Mouse (Mus musculus) lung, postnatal 0 days (tissue): ENCODE results near the gene Tmprss9. TPM values are rescaled to one million over a fixed set of nuclear protein-coding genes. Genes with fewer than 3 reads are reported as not detected.
A peak's percentile ranks its signal among the peaks of the same experiment; 100 is the strongest.

Experiments used
- ATAC-seq: fragments of 200-750 bp; cut with Nextera tagmentation; 2 replicates; pipeline ENCODE4 v1.8.0; 2017; ENCODE audit warnings: moderate library complexity
- DNase-seq: peaks from one replicate; pipeline ENCODE4 v3.0.0-alpha.2; 2016; ENCODE audit warnings: low spot score
- H3K27ac ChIP-seq: fragments of 300-500 bp; sonication (generic); 2 replicates; pipeline ENCODE4 v1.5.1; 2014; ENCODE audit warnings: antibody characterized with exemption, mild to moderate bottlenecking, low read length, mixed read lengths
- H3K27me3 ChIP-seq: fragments of 300-500 bp; sonication (generic); replicated peaks from 2 replicates; pipeline ENCODE4 v1.6.1; 2014; ENCODE audit warnings: low read length, mixed read lengths; ENCODE audit not compliant: insufficient read depth
- H3K36me3 ChIP-seq: fragments of 300-500 bp; sonication (generic); 2 replicates; pipeline ENCODE4 v1.6.1; 2014; ENCODE audit warnings: low read length, mixed read lengths; ENCODE audit not compliant: insufficient read depth
- H3K4me1 ChIP-seq: fragments of 300-500 bp; sonication (generic); 2 replicates; pipeline ENCODE4 v1.6.1; 2014; ENCODE audit warnings: antibody characterized with exemption, low read depth, low read length, mixed read lengths; ENCODE audit not compliant: insufficient read depth
- H3K4me2 ChIP-seq: fragments of 300-500 bp; sonication (generic); replicated peaks from 2 replicates; pipeline ENCODE4 v1.6.1; 2014; ENCODE audit warnings: low read depth, mild to moderate bottlenecking, low read length, moderate library complexity, mixed read lengths
- H3K4me3 ChIP-seq: fragments of 300-500 bp; sonication (generic); 2 replicates; pipeline ENCODE4 v1.5.1; 2014; ENCODE audit warnings: low read depth, low read length
- H3K9ac ChIP-seq: fragments of 300-500 bp; sonication (generic); replicated peaks from 2 replicates; pipeline ENCODE4 v1.6.1; 2014; ENCODE audit warnings: low read depth, mild to moderate bottlenecking
- H3K9me3 ChIP-seq: fragments of 300-500 bp; sonication (generic); 2 replicates; pipeline ENCODE4 v1.6.1; 2016; ENCODE audit warnings: low read length, mixed read lengths
- CTCF ChIP-seq: IDR thresholded peaks from 2 replicates; pipeline ENCODE4 v1.5.1; 2016; ENCODE audit warnings: antibody characterized with exemption, mild to moderate bottlenecking
- EP300 ChIP-seq: IDR thresholded peaks from 2 replicates; pipeline ENCODE4 v1.6.1; 2016; ENCODE audit warnings: antibody characterized with exemption, mild to moderate bottlenecking, control low read depth
- WGBS: fragments of 180-500 bp; shearing (Covaris S2); extraction: QIAGEN DNeasy Blood & Tissue Kit; methylation state at CpG from one replicate; pipeline ENCODE4 v1.1.7; 2014; 5-methylcytosine and 5-hydroxymethylcytosine counted together
- polyA plus RNA-seq: library from polyadenylated mRNA; unstranded; fragments of >200 nt; fragmentation: Nextera tagmentation; extraction: Ambion mirVana; gene quantifications from 2 replicates; pipeline ENCODE4 v1.2.1, GENCODE M21; 2015

Gene Tmprss9
- polyA plus RNA-seq, 1 experiment from 2014 or later: not detected

GRCm38 (mm10) chr10:80845732-80846131 lies 25.9 kb upstream of the Tmprss9 start:
- ATAC-seq: no peak
- H3K27ac ChIP-seq: no peak overlapping the region
- H3K9ac ChIP-seq: no peak overlapping the region
- WGBS: 62% methylated on average over 12 of the region's 12 CpGs
- H3K27me3 ChIP-seq: peaks cover 18% of the 10 kb centered on the region
- no peak overlapping the region for H3K4me2 ChIP-seq
- no peaks in the 10 kb centered on the region for H3K9me3 ChIP-seq
- H3K36me3 ChIP-seq: no peaks in the 10 kb centered on the region
- no peak overlapping the region for H3K4me3 ChIP-seq
- no peak for DNase-seq
- H3K4me1 ChIP-seq: no peaks in the 10 kb centered on the region
- TF ChIP-seq CTCF: no peak
- no peak for TF ChIP-seq EP300

- peaks cover 9% of the 10 kb centered on the region for H3K27me3 ChIP-seq
- no peak overlapping the region for H3K4me2 ChIP-seq
- no peaks in the 10 kb centered on the region for H3K9me3 ChIP-seq
- no peak overlapping the region for H3K27ac ChIP-seq
- H3K9ac ChIP-seq: no peak overlapping the region
- TF ChIP-seq CTCF (no peak), EP300 (no peak)
- ATAC-seq (peak; percentile 88), DNase-seq (peak; percentile 75)
- H3K4me3 ChIP-seq: no peak overlapping the region
- no peaks in the 10 kb centered on the region for H3K36me3 ChIP-seq
- WGBS: 13% methylated on average over 10 of the region's 10 CpGs
- no peaks in the 10 kb centered on the region for H3K4me1 ChIP-seq
These were observed 23.1 kb upstream of the Tmprss9 start for GRCm38 (mm10) chr10:80848571-80848970.

- peak within 1 kb of the TSS; percentile 81 for H3K4me3 ChIP-seq
- no peak within 1 kb of the TSS for H3K27ac ChIP-seq
- H3K9me3 ChIP-seq: no peaks in the 10 kb centered on the region
- under 1% methylated on average over 77 of the region's 81 CpGs for WGBS
- peaks cover 5% of the 10 kb centered on the region; the same call in 1 of the 2 replicates for H3K4me1 ChIP-seq
- peak within 1 kb of the TSS; percentile 100 for H3K4me2 ChIP-seq
- ATAC-seq (peak; percentile 91), DNase-seq (peak; percentile 96)
- H3K9ac ChIP-seq: peak within 1 kb of the TSS; percentile 50
- no peaks in the 10 kb centered on the region for H3K36me3 ChIP-seq
- TF ChIP-seq EP300 (no peak), CTCF (no peak)
- H3K27me3 ChIP-seq: no peaks in the 10 kb centered on the region
These were observed 16.5 kb upstream of the Tmprss9 start, which contains the start of the genes Lsm7 and Sppl2b for GRCm38 (mm10) chr10:80854913-80855748. Gene Lsm7, minus strand, starts transcription at chr10:80855209. Gene Sppl2b, plus strand, starts transcription at chr10:80855275.

- no peaks in the 10 kb centered on the region for H3K9me3 ChIP-seq
- peak overlapping the region; percentile 100 for H3K4me2 ChIP-seq
- TF ChIP-seq EP300 (no peak), CTCF (no peak)
- H3K36me3 ChIP-seq: no peaks in the 10 kb centered on the region
- peak overlapping the region; percentile 81 for H3K4me3 ChIP-seq
- ATAC-seq: 0 out of 2 replicates have a peak, but pooled peaks have one; percentile 2
- H3K27ac ChIP-seq: no peak overlapping the region
- peaks cover 5% of the 10 kb centered on the region; the same call in 1 of the 2 replicates for H3K4me1 ChIP-seq
- DNase-seq: peak; percentile 25
- H3K27me3 ChIP-seq: no peaks in the 10 kb centered on the region
- H3K9ac ChIP-seq: peak overlapping the region; percentile 50
- 20% methylated on average over 11 of the region's 11 CpGs for WGBS
These were observed 15.9 kb upstream of the Tmprss9 start for GRCm38 (mm10) chr10:80855749-80856073.

GRCm38 (mm10) chr10:80856267-80856666 lies 15.4 kb upstream of the Tmprss9 start:
- no peak overlapping the region for H3K4me3 ChIP-seq
- no peak for ATAC-seq
- WGBS: 46% methylated on average over 3 of the region's 3 CpGs
- H3K36me3 ChIP-seq: no peaks in the 10 kb centered on the region
- TF ChIP-seq EP300: no peak
- peak; percentile 20 for TF ChIP-seq CTCF
- no peak for DNase-seq
- no peak overlapping the region for H3K27ac ChIP-seq
- peak overlapping the region; percentile 50; the same call in 1 of the 2 replicates for H3K9ac ChIP-seq
- no peaks in the 10 kb centered on the region for H3K9me3 ChIP-seq
- peak overlapping the region; percentile 100 for H3K4me2 ChIP-seq
- no peaks in the 10 kb centered on the region for H3K27me3 ChIP-seq
- peaks cover 5% of the 10 kb centered on the region; the same call in 1 of the 2 replicates for H3K4me1 ChIP-seq

- H3K4me2 ChIP-seq: no peak overlapping the region
- H3K27ac ChIP-seq: no peak overlapping the region
- H3K4me3 ChIP-seq: no peak overlapping the region
- H3K9me3 ChIP-seq: no peaks in the 10 kb centered on the region
- ATAC-seq: no peak
- H3K9ac ChIP-seq: no peak overlapping the region
- H3K4me1 ChIP-seq: peaks cover 5% of the 10 kb centered on the region; the same call in 1 of the 2 replicates
- 70% methylated on average over 5 of the region's 5 CpGs for WGBS
- no peaks in the 10 kb centered on the region for H3K27me3 ChIP-seq
- peaks cover 5% of the 10 kb centered on the region; the same call in 1 of the 2 replicates for H3K36me3 ChIP-seq
- no peak for DNase-seq
- TF ChIP-seq EP300 (no peak), CTCF (no peak)
These were observed 14.7 kb upstream of the Tmprss9 start for GRCm38 (mm10) chr10:80856908-80857307.
